Mouse (Mus musculus) naive thymus-derived CD4-positive, alpha-beta T cell, adult 2 months (primary cell): Measurements from ENCODE around the gene Wnt3.

Experiments used
- DNase-seq: peaks from one replicate; pipeline ENCODE4 v3.0.0-alpha.2; 2011; ENCODE audit warnings: low read depth

Wnt3 gene

DNA sequence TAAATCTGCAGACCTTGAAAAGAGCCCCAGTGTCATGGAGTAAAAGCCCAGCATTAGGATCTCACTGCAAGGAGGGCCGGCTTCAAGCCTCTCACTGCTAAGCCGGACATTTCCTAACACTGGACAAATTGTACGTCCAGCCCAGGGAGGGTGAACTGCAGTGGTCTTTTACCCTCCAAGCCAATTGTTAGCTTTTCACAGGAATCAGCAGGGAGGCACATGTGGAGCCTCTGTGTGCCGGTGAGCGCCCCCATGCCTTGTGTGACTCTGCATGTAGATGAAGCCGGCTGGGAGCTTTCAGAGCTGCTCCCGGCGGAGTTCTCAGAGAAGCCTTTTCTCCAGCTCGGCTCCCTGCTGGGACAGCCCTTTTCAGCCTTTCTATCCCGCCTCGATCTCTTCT is 66.9 kb downstream of the Wnt3 start:
- no peak for DNase-seq

DNA sequence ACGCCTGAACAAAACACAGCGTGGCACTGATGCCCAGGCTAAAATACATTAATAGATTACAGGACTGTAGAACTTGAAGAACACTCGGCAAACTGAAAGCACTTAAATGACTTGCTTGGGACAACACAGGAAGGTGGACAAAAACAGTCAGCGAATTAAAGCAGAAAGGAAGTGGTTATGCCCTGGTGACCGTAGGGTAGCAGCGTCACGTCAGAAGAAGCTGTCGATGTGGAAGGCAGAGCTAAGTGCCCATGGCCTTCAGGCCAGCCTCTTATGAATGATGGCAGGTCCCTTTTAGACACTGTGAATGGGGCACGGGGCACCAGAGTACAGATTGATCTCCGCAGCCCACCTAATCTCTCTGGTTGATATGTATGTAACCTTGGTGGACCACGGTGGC is 74.3 kb downstream of the Wnt3 start:
- no peak for DNase-seq

DNA sequence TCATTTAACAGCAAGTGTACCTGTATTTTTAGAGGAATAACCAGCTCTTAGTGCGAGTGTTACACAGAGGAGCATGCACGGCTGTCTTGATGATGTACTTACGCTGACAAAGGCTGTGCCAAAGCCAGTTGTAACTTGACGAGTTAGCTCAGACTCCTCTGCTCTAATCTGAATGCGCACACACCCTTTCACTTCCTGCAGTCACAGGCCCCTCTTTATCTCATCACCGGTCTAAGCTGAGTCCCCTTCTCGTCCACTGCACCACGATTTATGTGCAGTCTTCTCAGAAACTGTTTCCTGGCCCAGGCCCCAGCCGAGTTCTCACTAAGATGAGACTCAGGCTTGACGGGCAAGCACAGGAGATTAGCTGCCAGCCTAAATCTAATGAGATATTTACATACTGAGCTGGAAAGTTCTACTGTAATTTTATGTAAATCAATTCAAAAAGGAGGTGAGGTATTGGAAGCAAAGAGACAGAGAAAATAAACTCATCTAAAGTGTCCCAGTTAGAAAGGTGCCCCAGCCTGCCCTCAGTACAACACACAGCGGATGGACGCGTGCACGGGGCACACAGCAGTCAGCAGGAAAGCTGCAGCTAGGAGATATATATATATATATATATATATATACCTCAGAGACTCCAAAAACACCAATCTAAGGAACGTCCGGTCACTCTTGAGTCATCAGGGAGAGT is 78.8 kb downstream of the Wnt3 start:
- DNase-seq, result no peak

- no peak for DNase-seq
These were observed 79.5 kb downstream of the Wnt3 start for GRCm38 (mm10) chr11:103853284-103853920.

DNA sequence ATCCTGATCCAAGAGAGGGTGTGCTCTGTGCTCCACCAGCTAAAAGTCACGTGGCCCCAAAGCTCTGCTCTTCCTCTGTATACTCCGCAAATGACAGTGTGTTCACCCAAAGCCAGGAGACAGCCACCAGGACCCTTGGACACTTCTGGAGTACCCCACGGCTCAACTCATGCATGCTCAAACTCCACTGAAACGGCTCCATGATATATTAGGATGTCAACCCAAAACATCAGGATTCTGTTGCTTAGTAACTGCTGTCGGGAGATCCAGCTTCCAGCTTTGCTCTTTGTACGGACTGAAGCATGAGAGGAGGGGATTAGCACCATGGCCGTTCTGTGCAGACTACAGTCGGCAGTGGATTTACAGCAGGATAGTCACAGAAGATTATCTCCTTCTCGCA is 80.3 kb downstream of the Wnt3 start:
- DNase-seq, result no peak

DNA sequence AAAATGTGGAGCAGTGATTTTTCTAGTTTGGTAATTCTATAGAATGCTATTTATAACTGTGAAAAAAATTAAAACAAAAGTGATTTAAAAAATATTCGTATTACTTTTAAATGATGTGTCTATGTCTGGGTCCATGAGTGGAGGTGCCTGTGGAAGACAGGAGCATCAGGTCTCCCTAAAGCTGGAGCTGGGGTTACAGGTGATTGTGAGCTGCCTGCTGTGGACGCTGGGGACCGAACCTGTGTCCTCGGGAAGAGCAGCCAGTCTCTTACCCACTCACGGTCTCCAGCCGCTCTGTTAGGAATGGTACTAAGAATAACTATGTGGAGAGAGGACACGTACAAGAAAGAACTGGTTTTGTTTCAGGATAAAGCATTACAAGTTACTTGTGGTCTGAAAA is 82.7 kb downstream of the Wnt3 start:
- DNase-seq, result no peak

- no peak for DNase-seq
These were observed 84.8 kb downstream of the Wnt3 start for GRCm38 (mm10) chr11:103858760-103859159.

DNA sequence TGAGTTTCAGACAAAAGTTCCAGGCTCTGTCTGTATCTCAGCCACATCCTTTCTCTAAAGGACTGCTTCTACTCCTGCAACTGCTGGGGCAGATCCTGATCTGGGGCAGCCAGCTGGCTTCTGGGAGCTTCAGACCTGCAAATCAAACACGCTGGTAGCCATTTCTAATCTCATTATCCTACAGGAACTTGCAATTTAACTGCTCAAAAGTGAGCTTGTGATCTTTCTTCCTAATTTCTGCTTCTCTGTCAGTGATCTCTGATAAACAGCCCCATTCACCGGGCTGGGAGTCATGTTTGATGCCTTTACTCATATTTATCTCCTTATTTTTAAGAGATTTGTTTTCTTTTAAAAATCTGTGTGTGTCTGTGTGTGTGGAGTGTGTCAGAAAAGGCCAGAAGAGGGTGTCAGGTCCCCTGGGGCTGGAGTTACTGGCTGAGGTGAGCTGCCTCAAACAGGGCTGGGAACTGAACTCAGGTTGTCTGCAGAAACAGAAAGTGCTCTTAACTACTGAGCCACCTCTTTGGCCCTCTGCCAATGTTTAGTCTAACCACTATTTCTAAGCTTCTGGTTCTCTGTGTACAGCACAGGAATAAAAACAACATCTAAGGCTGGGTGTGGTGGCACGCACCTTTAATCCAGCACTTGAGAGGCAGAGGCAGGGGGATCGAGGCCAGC is 86.1 kb downstream of the Wnt3 start:
- peak; percentile 39 for DNase-seq

DNA sequence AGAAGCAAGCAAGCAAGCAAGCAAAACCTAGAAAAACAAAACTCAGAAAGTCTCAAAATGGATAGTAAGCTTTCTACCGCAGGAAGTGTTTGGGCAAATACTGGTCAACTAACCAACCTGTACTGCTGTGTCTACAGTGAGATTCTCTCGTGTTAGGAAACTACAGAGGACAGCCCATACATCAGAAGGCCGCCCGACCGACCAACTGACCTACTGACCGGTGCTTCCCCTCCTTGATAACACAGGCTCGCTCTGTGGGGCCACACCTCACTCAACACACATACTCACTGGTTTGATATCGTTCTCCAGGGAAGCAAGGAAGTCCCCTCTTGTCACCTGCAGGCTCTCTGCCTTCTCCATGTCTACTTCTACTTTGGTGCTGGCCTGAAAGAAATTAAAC is 89.0 kb downstream of the Wnt3 start:
- no peak for DNase-seq

DNA sequence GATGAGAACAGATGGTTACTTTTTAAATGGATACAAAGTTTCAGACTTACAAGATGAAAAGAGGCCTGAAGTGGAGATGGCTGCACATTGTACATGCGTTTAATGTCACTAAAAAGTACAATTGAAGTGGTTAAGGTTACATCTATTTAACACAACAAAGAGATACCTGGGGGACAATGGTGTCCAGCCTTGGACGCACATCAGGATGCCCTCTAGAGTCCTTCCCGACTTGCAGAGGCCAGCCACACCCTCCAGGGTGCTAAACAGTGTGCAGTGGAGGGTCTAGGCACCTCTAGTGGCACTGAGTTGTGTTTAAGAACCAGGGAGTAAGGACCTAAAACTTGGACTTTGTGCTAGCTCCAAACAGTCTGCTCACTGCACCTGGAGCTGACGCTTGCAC is 90.5 kb downstream of the Wnt3 start:
- no peak for DNase-seq

GRCm38 (mm10) chr11:103865346-103865745 is 91.4 kb downstream of the Wnt3 start:
- no peak for DNase-seq
